Mouse (Mus musculus) ovary, postnatal 10 days (tissue): ENCODE measurements at regions not wholly inside any gene's neighbourhood (a gene's known extent, or its start where the extent isn't known, plus 50 kb on each side); places are given as distances from the start of the nearest gene placed in this dataset.

Experiments
- DNase-seq: peaks from one replicate; pipeline ENCODE4 v3.0.0; 2022; ENCODE audit warnings: low spot score

DNA sequence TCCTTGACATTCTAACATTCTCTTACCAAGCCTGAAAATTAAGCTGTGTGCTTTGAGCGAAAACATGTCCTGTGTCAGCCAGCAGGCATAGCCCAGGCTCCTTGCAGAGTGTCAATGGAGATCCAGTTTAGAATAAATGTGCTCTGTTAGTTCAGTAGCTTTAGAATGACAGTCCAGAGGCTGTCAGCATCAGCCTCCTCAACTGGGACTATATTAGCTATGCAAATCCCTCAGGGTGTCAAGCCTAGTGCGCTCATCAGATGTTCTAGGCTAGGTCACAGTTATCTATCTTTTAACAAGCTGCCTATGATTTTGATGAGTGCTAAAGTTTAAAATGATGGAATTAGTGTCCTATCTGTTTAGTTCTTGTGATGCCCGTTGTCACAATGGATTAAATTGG, 281.7 kb upstream of the Btbd3 start:
- no peak for DNase-seq

DNA sequence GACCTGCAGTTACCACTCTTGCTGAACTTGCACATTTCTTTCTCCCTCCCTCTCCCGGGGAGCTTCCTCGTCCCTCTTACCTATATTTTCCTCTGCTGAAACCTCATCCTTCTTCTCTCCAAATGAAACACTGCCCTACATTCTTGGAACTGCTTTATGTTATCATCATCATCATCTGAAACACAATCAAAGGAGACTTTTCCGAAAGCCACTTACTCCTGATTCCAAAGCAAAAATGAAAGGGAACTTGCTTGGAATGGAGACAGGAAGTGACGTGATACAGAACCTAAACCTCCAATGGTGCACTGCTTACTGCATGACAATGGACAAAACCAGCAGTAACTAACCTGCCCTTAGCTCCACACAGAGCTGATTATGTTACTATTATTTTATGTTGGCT, 287.2 kb upstream of the Btbd3 start:
- DNase-seq = no peak

DNA sequence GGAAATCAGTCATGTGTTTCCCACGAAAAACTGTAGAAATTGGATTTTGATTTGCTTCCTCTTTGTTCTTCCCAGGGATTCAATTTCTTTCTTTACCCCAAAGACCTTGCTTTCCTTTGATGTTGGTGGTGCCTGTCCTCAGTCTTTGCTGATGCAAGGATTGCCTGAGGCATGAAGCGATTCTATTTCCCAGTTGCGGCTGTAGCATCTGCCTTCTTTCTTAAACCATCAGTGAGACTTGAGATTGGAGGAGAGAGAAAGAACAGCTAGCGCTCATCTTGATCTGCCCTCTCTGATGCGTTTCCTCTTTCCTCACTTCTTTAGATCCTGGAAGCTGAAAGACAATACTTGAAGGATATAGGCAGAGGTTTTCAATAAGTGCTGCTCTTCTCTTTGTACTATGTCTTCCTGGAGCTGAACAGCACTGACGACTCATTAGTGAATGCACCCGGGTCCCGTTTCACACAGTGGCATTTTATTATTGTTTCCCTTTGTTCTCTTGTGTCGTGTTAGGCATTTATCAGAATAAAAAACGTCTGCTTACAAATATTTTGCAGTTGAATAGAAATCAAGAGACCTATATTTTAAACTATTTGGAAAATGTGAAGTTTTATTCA, 289.8 kb upstream of the Btbd3 start:
- no peak for DNase-seq

DNA sequence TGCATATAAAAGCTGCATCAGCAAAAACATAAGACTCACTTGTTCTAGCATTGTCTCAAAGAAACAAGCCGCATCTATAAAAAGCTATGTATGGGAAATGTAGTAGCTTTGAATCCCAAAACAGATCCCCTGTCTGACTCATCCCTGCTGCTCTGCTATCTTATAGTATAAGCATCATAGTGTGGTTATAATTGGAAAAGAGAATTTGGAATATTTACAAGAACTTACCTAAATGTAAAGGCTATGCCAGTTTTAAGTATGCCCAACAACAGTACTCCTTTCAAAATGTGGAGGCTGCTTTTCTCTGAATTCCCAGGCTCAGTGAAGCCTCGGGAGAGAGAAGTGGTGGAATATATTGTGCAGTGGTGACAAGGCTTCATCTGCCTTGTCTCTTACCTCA, 301.5 kb upstream of the Btbd3 start:
- no peak for DNase-seq

DNA sequence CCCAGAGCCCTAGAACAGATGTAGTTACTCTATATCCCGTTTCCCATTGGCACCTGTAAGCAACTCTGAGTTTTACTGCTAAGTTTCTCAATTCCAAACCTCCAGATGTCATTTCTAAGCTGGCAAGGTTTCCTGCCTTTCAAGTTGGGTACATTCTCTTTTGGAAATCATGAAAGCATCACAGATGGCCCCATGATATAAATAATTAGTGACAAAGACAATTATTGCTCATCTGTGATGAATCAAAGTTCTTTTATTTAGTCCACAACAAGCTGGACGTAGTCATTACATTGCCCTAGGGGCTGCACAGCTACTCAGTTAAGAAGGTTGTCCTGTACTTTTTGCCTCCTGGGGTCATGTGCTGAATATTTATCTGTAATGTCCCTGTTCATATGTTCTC, 303.2 kb upstream of the Btbd3 start:
- no peak for DNase-seq

DNA sequence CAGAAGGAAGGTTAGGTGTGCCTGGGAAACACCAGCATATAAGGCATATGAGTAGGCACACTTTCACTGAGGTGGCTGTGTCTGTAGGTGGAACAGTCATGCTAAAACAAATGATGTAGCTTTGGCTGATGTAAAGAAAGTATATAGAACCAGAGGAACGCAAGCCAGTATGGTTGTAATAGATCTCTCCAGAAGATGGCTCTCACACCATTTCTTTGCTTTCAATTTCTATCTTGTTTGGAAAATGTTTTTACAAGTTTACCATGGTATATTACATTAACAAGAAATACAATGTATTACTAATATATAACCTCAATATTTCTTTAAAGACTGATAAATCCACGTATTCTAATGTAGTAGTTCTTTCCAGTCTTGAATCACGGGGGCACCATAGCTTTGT, 304.4 kb upstream of the Btbd3 start:
- DNase-seq = no peak

- no peak for DNase-seq
Measured at GRCm38 (mm10) chr2:137950931-137951330, 305.4 kb upstream of the Btbd3 start.

GRCm38 (mm10) chr2:137942753-137943152, 313.6 kb upstream of the Btbd3 start:
- DNase-seq = peak; percentile 46

- no peak for DNase-seq
Measured at GRCm38 (mm10) chr2:137939591-137939990, 316.8 kb upstream of the Btbd3 start.

DNA sequence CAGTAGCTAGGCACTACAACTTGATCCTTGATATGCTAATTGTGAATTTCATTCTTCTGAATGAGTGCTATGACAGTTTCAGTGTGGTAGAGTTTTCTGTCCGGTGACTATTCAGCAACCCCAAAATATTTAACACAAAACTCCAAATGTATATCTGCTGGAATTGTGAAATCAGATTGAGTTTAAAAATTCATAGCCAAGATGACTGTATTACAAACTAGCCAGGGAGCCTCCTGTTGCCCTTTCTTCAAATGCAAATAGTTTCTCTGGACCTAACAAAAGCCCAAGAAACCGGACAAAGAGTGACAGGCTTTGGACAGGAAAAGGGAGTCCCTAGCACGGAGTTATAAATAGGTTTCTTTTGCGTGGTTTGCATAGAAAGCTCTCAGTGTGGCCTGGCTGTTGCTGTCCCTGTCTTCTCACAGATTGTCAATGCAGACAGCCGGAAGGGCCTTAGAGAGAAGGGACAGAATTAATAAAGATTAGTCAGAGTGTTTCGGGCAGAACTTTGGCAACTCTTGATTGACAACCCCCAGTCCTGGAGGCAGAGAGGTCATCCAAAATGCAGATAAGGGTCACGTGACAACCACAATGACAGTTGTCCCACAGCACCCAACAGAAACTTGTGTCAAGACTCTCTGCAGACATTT, 317.4 kb upstream of the Btbd3 start:
- DNase-seq = no peak

DNA sequence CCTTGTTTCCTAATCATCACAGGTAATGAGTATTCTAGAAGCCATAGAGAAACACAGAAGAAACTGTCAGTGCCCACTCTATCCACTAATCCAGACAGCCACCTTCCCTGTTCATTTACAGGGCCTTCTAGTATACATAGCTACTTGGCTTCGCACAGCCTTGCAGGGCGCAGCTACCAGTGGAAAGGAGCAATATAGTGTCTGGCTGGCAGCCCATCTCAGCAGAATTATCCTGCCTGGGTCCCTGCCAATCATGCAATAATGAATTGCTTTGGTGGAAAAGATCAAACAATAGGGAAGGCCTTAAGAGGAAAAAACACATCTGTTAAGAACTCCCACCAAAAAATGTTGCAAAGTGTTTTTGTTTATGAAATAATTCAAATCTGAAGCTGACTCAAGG, 319.8 kb upstream of the Btbd3 start:
- DNase-seq = no peak

- no peak for DNase-seq
Measured at GRCm38 (mm10) chr2:137932931-137933330, 323.4 kb upstream of the Btbd3 start.

DNA sequence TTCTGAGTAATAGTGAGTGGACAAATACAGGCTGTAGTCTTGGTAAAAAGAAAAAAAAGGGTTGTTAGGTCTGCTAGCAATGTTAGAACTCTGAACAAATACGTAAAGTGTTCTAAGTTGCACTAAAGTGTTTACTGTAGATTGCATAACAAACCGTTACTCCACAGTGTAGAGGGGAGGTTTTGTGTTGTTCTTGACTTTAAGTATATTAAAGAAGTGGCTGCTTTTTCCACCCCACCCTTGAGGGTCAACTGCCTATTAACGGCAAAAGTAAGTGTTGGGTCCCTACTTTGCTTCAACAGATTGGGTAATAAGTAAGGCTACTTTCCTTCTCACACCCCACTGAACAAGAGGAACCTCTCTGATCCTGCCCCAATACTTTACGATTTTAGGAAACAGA, 323.9 kb upstream of the Btbd3 start:
- no peak for DNase-seq

- no peak for DNase-seq
Measured at GRCm38 (mm10) chr2:137925488-137925887, 330.9 kb upstream of the Btbd3 start.

DNA sequence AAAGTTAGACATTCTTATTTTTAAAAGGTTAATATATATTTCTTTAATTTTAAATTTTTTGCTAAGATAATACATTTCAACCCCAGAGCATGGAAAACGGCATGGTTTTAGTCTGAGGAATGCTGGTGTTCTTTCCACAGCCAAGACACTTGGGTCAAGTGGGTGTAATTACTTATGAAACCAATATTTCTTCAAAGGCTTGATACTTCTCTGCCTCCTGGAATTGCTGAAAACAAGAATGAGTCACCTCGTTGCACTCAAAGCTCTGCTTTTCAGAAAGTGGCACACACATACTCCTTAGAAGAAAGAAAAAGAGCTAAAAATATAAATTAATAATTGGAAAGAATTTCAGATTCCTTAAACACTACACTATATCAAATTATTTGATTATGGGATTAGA, 331.8 kb upstream of the Btbd3 start:
- no peak for DNase-seq

DNA sequence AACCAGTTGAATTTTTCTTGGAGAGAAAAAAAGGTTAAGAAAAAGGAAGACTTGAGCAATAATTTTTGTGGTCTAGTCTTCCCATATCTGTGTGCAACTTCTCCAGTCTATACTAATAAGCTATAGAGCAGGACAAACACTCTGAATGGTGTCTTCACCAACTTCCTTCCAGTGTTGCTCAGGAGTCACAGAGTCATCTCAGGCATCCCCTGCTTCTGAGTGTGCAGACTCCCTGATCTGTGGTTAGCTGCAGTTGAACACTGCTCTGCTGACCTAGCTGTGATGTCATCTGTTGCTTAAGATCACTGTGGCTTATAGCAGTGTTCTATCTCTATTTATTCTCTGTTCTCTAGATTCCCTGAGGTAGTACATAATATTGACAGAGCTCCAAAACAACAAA, 357.9 kb upstream of the Btbd3 start:
- no peak for DNase-seq

GRCm38 (mm10) chr2:137880211-137881031, 375.9 kb upstream of the Btbd3 start:
- no peak for DNase-seq

- no peak for DNase-seq
Measured at GRCm38 (mm10) chr2:137869676-137870075, 386.7 kb upstream of the Btbd3 start.

GRCm38 (mm10) chr2:137854494-137854893, 401.9 kb upstream of the Btbd3 start:
- no peak for DNase-seq

GRCm38 (mm10) chr2:137853399-137854259, 402.7 kb upstream of the Btbd3 start:
- DNase-seq = no peak

GRCm38 (mm10) chr2:137847901-137848300, 408.5 kb upstream of the Btbd3 start:
- no peak for DNase-seq

DNA sequence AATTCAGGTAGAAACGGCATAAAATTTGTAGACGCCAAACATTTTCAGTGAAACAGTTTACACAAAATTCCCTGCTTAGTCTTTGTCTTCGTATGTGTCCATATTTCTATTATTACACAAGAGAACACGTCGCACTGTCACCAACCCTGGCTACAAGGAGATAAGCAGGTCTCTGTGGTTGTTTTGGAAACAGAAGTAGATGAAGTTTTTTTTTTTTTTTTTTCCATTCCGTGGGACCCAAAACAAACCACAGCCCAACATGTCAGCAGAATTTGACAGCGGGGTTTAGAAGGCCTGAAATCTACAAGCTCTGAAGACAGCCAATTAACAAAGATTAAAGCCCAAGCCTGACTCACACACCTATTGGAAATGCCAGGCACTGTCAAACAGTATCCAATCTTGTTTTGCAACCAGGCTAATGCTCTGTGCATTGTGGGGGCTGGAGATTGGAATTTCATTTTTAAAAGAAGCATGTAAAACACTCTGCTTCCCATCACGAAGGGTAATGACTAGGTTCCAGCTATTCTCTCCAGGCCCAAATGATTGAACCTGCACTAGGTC, 428.5 kb upstream of the Btbd3 start:
- DNase-seq = no peak
